In the genomic region with DNA sequence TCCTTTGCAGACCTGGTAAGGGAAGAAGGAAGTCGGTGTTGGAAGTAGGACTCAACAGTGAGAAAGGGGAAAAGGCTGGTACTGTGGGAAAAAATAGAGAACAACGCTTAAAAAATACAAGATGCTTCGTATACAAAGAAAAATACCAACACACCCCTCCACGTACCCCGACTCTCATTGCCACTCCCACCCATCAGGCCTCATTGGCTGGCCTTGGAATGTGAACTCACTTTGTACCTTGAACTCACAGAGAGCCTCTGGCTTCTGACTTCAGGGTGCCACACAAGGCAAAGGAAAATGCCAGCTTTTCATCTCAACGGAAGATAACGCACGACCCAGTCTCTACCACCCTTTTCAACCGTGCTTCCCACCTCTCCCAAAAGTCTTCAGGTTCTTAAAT, we compare ENCODE assay signal across 9 mouse cellular contexts. TPM values are rescaled to one million over a fixed set of nuclear protein-coding genes. Genes with fewer than 3 reads are reported as not detected.
DNase-seq lines count a peak whose midpoint lies in the region; ATAC-seq and TF ChIP-seq lines count a peak whose summit lies in the region.
"Had no signal": no experiment of that assay in that cellular context is flagged by ENCODE, and none has a peak within 500 bp of the region (broad histone marks: within the 10 kb centered on the region; RNA-seq: fewer than 3 reads in every experiment).

No protein-coding gene starts in this region.

- no peaks in the 10 kb centered on the region for H3K27me3 ChIP-seq in lung, postnatal 0 days (replicated peaks; ENCODE audit: insufficient read depth, low read length)
- H3K27me3 ChIP-seq in forebrain, embryonic 10.5 days (ENCODE audit: poor library complexity, severe bottlenecking) = no peaks in the 10 kb centered on the region
- H3K27me3 ChIP-seq in kidney, embryonic 16.5 days (ENCODE audit: insufficient read depth, low read length) = no peaks in the 10 kb centered on the region
- H3K27me3 ChIP-seq in neural tube, embryonic 14.5 days (ENCODE audit: control insufficient read depth, insufficient read depth, low read length) = no peaks in the 10 kb centered on the region

- TF ChIP-seq EP300 in lung, postnatal 0 days (IDR thresholded peaks at IDR 0.05) = no peak

- TF ChIP-seq POLR2A in lung, adult 2 months (IDR thresholded peaks at IDR 0.05; ENCODE audit: borderline replicate concordance, extremely low read depth, low read depth, low read length) = no peak

- H3K4me3 ChIP-seq in lung, postnatal 0 days (ENCODE audit: low read depth, low read length) = peak overlapping the region; percentile 70
- H3K4me3 ChIP-seq in lung, adult 2 months (replicated peaks; ENCODE audit: extremely low read depth, low read depth, low read length) = no peak overlapping the region
- peak overlapping the region; percentile 90 for H3K4me3 ChIP-seq in forebrain, embryonic 10.5 days
- H3K4me3 ChIP-seq in kidney, embryonic 16.5 days (ENCODE audit: low read length) = peak overlapping the region; percentile 79
- H3K4me3 ChIP-seq in neural tube, embryonic 14.5 days (ENCODE audit: low read depth, low read length) = peak overlapping the region; percentile 59

- H3K27ac ChIP-seq in lung, postnatal 0 days (ENCODE audit: low read length) = no peak overlapping the region
- H3K27ac ChIP-seq in forebrain, embryonic 10.5 days = peak overlapping the region; percentile 90
- peak overlapping the region; percentile 96 for H3K27ac ChIP-seq in kidney, embryonic 16.5 days (ENCODE audit: low read length)
- peak overlapping the region; percentile 44; the same call in 1 of the 2 replicates for H3K27ac ChIP-seq in neural tube, embryonic 14.5 days (ENCODE audit: low read depth, low read length)

- no peak for TF ChIP-seq CTCF in lung, postnatal 0 days (IDR thresholded peaks at IDR 0.05)
- TF ChIP-seq CTCF in lung, adult 2 months (IDR thresholded peaks at IDR 0.05; ENCODE audit: insufficient read depth, low read length) = no peak

- H3K36me3 ChIP-seq in lung, postnatal 0 days (ENCODE audit: insufficient read depth, low read length) = no peaks in the 10 kb centered on the region
- H3K36me3 ChIP-seq in forebrain, embryonic 10.5 days (replicated peaks) = peaks cover 29% of the 10 kb centered on the region
- H3K36me3 ChIP-seq in kidney, embryonic 16.5 days (ENCODE audit: insufficient read depth, low read length) = peaks cover 9% of the 10 kb centered on the region
- H3K36me3 ChIP-seq in neural tube, embryonic 14.5 days (ENCODE audit: control insufficient read depth, insufficient read depth, low read length) = no peaks in the 10 kb centered on the region

- H3K9me3 ChIP-seq in lung, postnatal 0 days (ENCODE audit: low read length) = no peaks in the 10 kb centered on the region
- H3K9me3 ChIP-seq in forebrain, embryonic 10.5 days = no peaks in the 10 kb centered on the region
- no peaks in the 10 kb centered on the region for H3K9me3 ChIP-seq in kidney, embryonic 16.5 days (ENCODE audit: low read length)
- H3K9me3 ChIP-seq in neural tube, embryonic 14.5 days (ENCODE audit: control insufficient read depth, low read length) = no peaks in the 10 kb centered on the region

- 0 out of 2 replicates have a peak, but pooled peaks have one; percentile 4 for ATAC-seq in lung, postnatal 0 days
- ATAC-seq in kidney, embryonic 16.5 days (ENCODE audit: low FRiP score, low TSS enrichment) = peak; percentile 64
- peak; percentile 65 for ATAC-seq in neural tube, embryonic 14.5 days (ENCODE audit: low read depth)

- 24% methylated on average over 9 of the region's 9 CpGs for WGBS in lung, postnatal 0 days
- WGBS in lung, adult 2 months = 24% methylated on average over 9 of the region's 9 CpGs
- 20% methylated on average over 9 of the region's 9 CpGs for WGBS in forebrain, embryonic 10.5 days
- WGBS in kidney, embryonic 16.5 days = 22% methylated on average over 9 of the region's 9 CpGs
- WGBS in neural tube, embryonic 14.5 days = 20% methylated on average over 9 of the region's 9 CpGs

- H3K4me1 ChIP-seq in lung, postnatal 0 days (ENCODE audit: insufficient read depth, low read depth, low read length) = peaks cover 11% of the 10 kb centered on the region; the same call in 1 of the 2 replicates
- no peaks in the 10 kb centered on the region; the same call in 1 of the 2 replicates for H3K4me1 ChIP-seq in lung, adult 2 months (ENCODE audit: control insufficient read depth, insufficient read depth, low read length)
- H3K4me1 ChIP-seq in forebrain, embryonic 10.5 days = peaks cover 45% of the 10 kb centered on the region
- peaks cover 27% of the 10 kb centered on the region for H3K4me1 ChIP-seq in kidney, embryonic 16.5 days (ENCODE audit: insufficient read depth, low read length)
- peaks cover 4% of the 10 kb centered on the region; the same call in 1 of the 2 replicates for H3K4me1 ChIP-seq in neural tube, embryonic 14.5 days (ENCODE audit: control insufficient read depth, insufficient read depth, low read length)

- H3K9ac ChIP-seq in lung, postnatal 0 days (replicated peaks; ENCODE audit: low read depth) = peak overlapping the region; percentile 68; the same call in 1 of the 2 replicates
- peak overlapping the region; percentile 88 for H3K9ac ChIP-seq in kidney, embryonic 16.5 days (replicated peaks; ENCODE audit: low read length)
- peak overlapping the region; percentile 65 for H3K9ac ChIP-seq in neural tube, embryonic 14.5 days (replicated peaks; ENCODE audit: low read depth, low read length)

- peak overlapping the region; percentile 79 for H3K4me2 ChIP-seq in lung, postnatal 0 days (replicated peaks; ENCODE audit: low read depth, low read length)
- peak overlapping the region; percentile 81 for H3K4me2 ChIP-seq in kidney, embryonic 16.5 days (replicated peaks; ENCODE audit: low read depth, low read length)
- peak overlapping the region; percentile 97 for H3K4me2 ChIP-seq in neural tube, embryonic 14.5 days (ENCODE audit: low read depth, low read length)

- DNase-seq in lung, postnatal 0 days (ENCODE audit: low spot score) = no peak
- DNase-seq in lung, adult 2 months = no peak
- DNase-seq in forebrain, embryonic 10.5 days (ENCODE audit: extremely low spot score, low spot score) = no peak
- no peak for DNase-seq in layer of hippocampus, adult 8-10 months (ENCODE audit: low spot score in 2 of 2)
- no peak for DNase-seq in right cerebral cortex, postnatal 36 days (ENCODE audit: low spot score in 2 of 2)
- no peak for DNase-seq in spleen, postnatal 14 days (ENCODE audit: low spot score in 2 of 2)

RNA-seq across cellular contexts. Expression of a gene that starts 0.3 kb away (rescaled TPM):
- 21.0 and 22.8 TPM in 2 replicates for polyA plus RNA-seq in lung, postnatal 0 days (2015; fragmentation: Nextera tagmentation; extraction: Ambion mirVana)
- polyA plus RNA-seq in lung, adult 2 months (2012; rRNA removed) = 45.2 TPM in 2 replicates
- 60.0 and 62.6 TPM in 2 replicates for polyA plus RNA-seq in forebrain, embryonic 10.5 days (2016; fragmentation: Nextera tagmentation; extraction: Ambion mirVana)
- polyA plus RNA-seq in kidney, embryonic 16.5 days (2015; fragmentation: Nextera tagmentation; extraction: Ambion mirVana) = 45.7 and 49.8 TPM in 2 replicates
- 21.8 and 24.7 TPM in 2 replicates for polyA plus RNA-seq in neural tube, embryonic 14.5 days (2014; fragmentation: Nextera tagmentation; extraction: Ambion mirVana)
- 10 to 100 TPM; 38.3 to 60.4 (median 48.0) TPM for total RNA-seq in layer of hippocampus, adult 8-10 months (2022)

RNA-seq across cellular contexts. Expression of a gene that starts 14.1 kb away (rescaled TPM):
- 1.3 TPM in 2 replicates for polyA plus RNA-seq in lung, postnatal 0 days (2015; fragmentation: Nextera tagmentation; extraction: Ambion mirVana)
- polyA plus RNA-seq in lung, adult 2 months (2012; rRNA removed) = 0.54 and 3.1 TPM in 2 replicates
- polyA plus RNA-seq in forebrain, embryonic 10.5 days (2016; fragmentation: Nextera tagmentation; extraction: Ambion mirVana) = 1.2 TPM in 2 replicates
- 0.37 and 0.64 TPM in 2 replicates for polyA plus RNA-seq in kidney, embryonic 16.5 days (2015; fragmentation: Nextera tagmentation; extraction: Ambion mirVana)
- polyA plus RNA-seq in neural tube, embryonic 14.5 days (2014; fragmentation: Nextera tagmentation; extraction: Ambion mirVana) = 13.8 and 18.8 TPM in 2 replicates
- total RNA-seq in layer of hippocampus, adult 8-10 months (2022) = 10 to 100 TPM; 41.3 to 51.6 (median 41.8) TPM
- total RNA-seq: megakaryocyte progenitor cell, adult 5-6 weeks had no signal

RNA-seq across cellular contexts. Expression of a gene that starts 29.8 kb away (rescaled TPM):
- 3.7 and 5.2 TPM in 2 replicates for polyA plus RNA-seq in lung, postnatal 0 days (2015; fragmentation: Nextera tagmentation; extraction: Ambion mirVana)
- polyA plus RNA-seq in lung, adult 2 months (2012; rRNA removed) = 6.8 TPM in 2 replicates
- polyA plus RNA-seq in forebrain, embryonic 10.5 days (2016; fragmentation: Nextera tagmentation; extraction: Ambion mirVana) = 0.81 and 1.0 TPM in 2 replicates
- polyA plus RNA-seq in kidney, embryonic 16.5 days (2015; fragmentation: Nextera tagmentation; extraction: Ambion mirVana) = 0.64 and 0.67 TPM in 2 replicates
- 9.1 and 10.1 TPM in 2 replicates for polyA plus RNA-seq in neural tube, embryonic 14.5 days (2014; fragmentation: Nextera tagmentation; extraction: Ambion mirVana)
- 10 to 100 TPM; 55.1 to 62.2 (median 58.1) TPM for total RNA-seq in layer of hippocampus, adult 8-10 months (2022)

RNA-seq across cellular contexts. Expression of a gene that starts 35.3 kb away (rescaled TPM):
- polyA plus RNA-seq in lung, postnatal 0 days (2015; fragmentation: Nextera tagmentation; extraction: Ambion mirVana) = 185 and 199 TPM in 2 replicates
- polyA plus RNA-seq in lung, adult 2 months (2012; rRNA removed) = 208 and 209 TPM in 2 replicates
- 68.3 and 72.5 TPM in 2 replicates for polyA plus RNA-seq in forebrain, embryonic 10.5 days (2016; fragmentation: Nextera tagmentation; extraction: Ambion mirVana)
- 132 and 139 TPM in 2 replicates for polyA plus RNA-seq in kidney, embryonic 16.5 days (2015; fragmentation: Nextera tagmentation; extraction: Ambion mirVana)
- 91.5 and 101 TPM in 2 replicates for polyA plus RNA-seq in neural tube, embryonic 14.5 days (2014; fragmentation: Nextera tagmentation; extraction: Ambion mirVana)
- total RNA-seq in layer of hippocampus, adult 8-10 months (2022) = 10 to 100 TPM; 78.5 to 96.9 (median 84.1) TPM

RNA-seq across cellular contexts. Expression of a gene that starts 35.3 kb away (rescaled TPM):
- polyA plus RNA-seq in lung, postnatal 0 days (2015; fragmentation: Nextera tagmentation; extraction: Ambion mirVana) = 82.0 and 89.9 TPM in 2 replicates
- polyA plus RNA-seq in lung, adult 2 months (2012; rRNA removed) = 35.9 and 39.5 TPM in 2 replicates
- polyA plus RNA-seq in forebrain, embryonic 10.5 days (2016; fragmentation: Nextera tagmentation; extraction: Ambion mirVana) = 140 and 143 TPM in 2 replicates
- 109 TPM in 2 replicates for polyA plus RNA-seq in kidney, embryonic 16.5 days (2015; fragmentation: Nextera tagmentation; extraction: Ambion mirVana)
- polyA plus RNA-seq in neural tube, embryonic 14.5 days (2014; fragmentation: Nextera tagmentation; extraction: Ambion mirVana) = 80.4 and 83.6 TPM in 2 replicates
- 10 to 100 TPM; 35.5 to 42.5 (median 39.4) TPM for total RNA-seq in layer of hippocampus, adult 8-10 months (2022)

Comparison
In these comparisons a context has a peak if more than half of its experiments do, and no peak if none do; other contexts are left out.
1. ATAC-seq: peak in every context shown above with its lines; median percentile 65 in neural tube, embryonic 14.5 days; 64 in kidney, embryonic 16.5 days; 4 in lung, postnatal 0 days.